Mouse (Mus musculus) adipose tissue, adult 10 weeks (tissue): ENCODE data around the gene Olfr351. TPM values are rescaled to one million over a fixed set of nuclear protein-coding genes. Genes with fewer than 3 reads are reported as not detected.

Source experiments
- polyA plus RNA-seq: library from polyadenylated mRNA; stranded (reverse); fragments of 350-450 nt; fragmentation: Illumina TruSeq; extraction: RNeasy Lipid Tissue Mini Kit (QIAGEN cat#74804); gene quantifications from one replicate; pipeline ENCODE4 v1.2.3, GENCODE M21; 2014; ENCODE audit warnings: low read depth, low replicate concordance

The Olfr351 gene
- polyA plus RNA-seq: not detected

DNA sequence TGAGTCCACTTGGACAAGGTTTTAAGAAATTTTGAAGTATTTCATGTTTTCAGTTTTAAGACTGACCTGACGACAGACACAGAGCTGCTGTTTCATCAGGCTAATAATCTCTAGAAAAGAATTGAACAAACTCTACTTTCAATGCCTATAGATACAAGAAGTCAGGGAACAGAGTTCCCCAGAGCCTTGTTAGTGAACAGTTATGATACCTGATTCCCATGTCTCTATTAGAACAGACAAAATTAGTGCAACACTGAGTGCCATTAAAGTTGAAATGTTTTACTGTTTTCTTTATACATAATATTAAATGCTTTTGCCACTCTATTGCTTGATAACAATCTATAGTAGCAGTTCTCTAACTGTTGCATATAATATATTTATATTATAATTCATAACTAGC is at the start of gene Olfr351:
Olfr351 (minus strand) TSS at position 101 of the 400 bp plus-strand sequence.

DNA sequence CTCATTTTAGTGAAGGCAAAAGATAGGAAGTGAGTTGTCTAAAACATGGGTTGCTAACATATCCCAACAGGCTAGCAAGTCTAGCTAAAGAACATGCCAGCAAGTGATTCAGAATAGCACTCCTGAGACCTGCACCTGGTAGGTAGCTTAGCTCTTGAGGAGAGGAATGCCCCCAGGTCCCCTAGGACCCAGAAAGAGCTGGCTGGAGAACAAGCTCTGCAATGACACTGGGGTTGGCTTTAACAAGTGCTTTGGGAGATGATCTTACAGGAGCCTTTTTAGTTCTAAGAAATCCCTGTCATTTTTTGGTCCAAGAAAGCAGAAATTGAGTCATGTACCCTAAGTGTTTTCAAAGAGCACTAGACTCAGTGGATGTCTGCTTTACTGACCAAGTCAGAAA is 42.9 kb upstream of the Olfr351 start, which contains the start of gene Olfr354:
Olfr354 (plus strand) TSS at position 301 of the 400 bp plus-strand sequence.

DNA sequence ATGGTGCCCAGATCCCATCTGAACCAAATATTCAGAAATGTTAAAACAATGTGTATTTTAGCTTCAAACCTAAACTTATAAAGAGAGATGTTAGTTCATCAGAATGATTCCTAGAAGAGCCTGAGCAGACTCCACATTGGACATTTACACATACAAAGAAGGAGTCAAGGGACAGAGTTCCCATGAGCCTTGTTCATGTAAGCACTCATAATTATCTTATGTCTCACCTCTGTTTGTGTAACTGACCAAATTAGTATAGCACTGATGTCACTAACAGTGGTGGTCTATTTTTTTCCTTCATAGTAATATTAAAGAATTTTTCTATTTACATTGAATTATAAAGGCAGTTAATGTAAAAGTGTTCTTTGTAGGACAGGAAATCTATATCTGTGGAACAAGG is 30.4 kb upstream of the Olfr351 start, which contains the start of gene Olfr353:
Olfr353 (minus strand) TSS at position 101 of the 400 bp plus-strand sequence.

DNA sequence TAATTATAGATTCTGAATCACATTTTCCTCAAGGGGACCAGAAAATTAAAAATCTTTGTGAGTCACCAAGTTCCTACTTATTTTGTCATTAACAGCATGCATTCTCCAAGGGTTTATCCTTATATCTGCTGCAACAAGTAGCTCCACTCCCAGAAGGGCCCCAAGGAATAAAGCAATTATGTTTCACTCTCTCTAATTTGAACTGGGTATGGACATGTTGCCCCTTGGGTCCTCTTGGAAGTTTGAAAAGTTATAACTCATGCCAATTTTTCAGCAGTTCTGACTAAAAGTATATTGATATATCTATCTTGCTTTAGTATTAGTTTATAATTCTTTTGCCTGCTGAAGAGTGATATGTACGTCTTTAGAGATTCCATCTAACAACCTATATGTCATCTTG is 5.7 kb upstream of the Olfr351 start, which contains the start of gene Olfr352:
Olfr352 (plus strand) TSS at position 301 of the 400 bp plus-strand sequence.

DNA sequence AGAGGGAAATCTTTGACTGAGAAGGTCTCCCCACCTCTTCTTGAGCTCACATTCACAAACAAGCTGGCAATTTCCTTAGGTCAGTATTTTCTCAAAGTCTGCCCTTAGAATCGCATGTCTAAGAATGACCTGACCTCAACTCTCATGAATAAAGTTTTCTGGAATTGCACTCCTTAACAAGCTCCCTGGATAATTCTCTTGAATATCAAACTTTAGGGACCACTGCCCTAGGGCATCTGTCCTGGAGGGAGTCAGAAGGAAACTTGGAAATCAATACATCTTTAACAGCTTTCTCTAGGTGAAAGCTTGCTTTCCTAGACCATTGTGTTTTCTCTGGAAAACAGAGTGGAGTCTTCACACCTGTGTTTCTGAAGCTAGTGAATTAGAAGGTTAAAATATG is 16.4 kb downstream of the Olfr351 start, which contains the start of gene Olfr350:
Olfr350 (plus strand) TSS at position 301 of the 400 bp plus-strand sequence.

GRCm38 (mm10) chr2:36816932-36817331 is 45.5 kb downstream of the Olfr351 start, which contains the start of gene Olfr3:
Gene Olfr3, minus strand, starts transcription at chr2:36817032.

Other genes with a start within 250 kb of the Olfr351 start
- not detected for gene Olfr345, start 222.6 kb downstream of the Olfr351 start, polyA plus RNA-seq
- not detected for gene Olfr346, start 176.9 kb downstream of the Olfr351 start, polyA plus RNA-seq
- gene Olfr347, start 130.8 kb downstream of the Olfr351 start, polyA plus RNA-seq: not detected
- not detected for gene Olfr348, start 78.4 kb downstream of the Olfr351 start, polyA plus RNA-seq
- not detected for gene Olfr50, start 72.1 kb downstream of the Olfr351 start, polyA plus RNA-seq
- gene Olfr3, start 45.6 kb downstream of the Olfr351 start, polyA plus RNA-seq: not detected
- gene Olfr350, start 16.4 kb downstream of the Olfr351 start, polyA plus RNA-seq: not detected
- not detected for gene Olfr352, start 5.8 kb upstream of the Olfr351 start, polyA plus RNA-seq
- not detected for gene Olfr353, start 30.3 kb upstream of the Olfr351 start, polyA plus RNA-seq
- gene Olfr354, start 43.0 kb upstream of the Olfr351 start, polyA plus RNA-seq: not detected
- gene Olfr355, start 66.2 kb upstream of the Olfr351 start, polyA plus RNA-seq: not detected
- gene Olfr356, start 74.5 kb upstream of the Olfr351 start, polyA plus RNA-seq: not detected
- not detected for gene Olfr357, start 131.2 kb upstream of the Olfr351 start, polyA plus RNA-seq
- not detected for gene Olfr358, start 146.7 kb upstream of the Olfr351 start, polyA plus RNA-seq
- not detected for gene Olfr360, start 203.1 kb upstream of the Olfr351 start, polyA plus RNA-seq
- gene Olfr361, start 226.6 kb upstream of the Olfr351 start, polyA plus RNA-seq: not detected